Mouse (Mus musculus) bone marrow, adult 2 months (tissue): Measurements from ENCODE around the gene Ifna2.

ENCODE experiments used
- CTCF ChIP-seq: fragments of 200-500 bp; IDR thresholded peaks from 2 replicates; pipeline ENCODE4 v1.5.1; 2011; ENCODE audit warnings: low read length, control low read depth; ENCODE audit not compliant: control insufficient read depth, insufficient read depth
- POLR2A ChIP-seq: fragments of 200-500 bp; IDR thresholded peaks from 2 replicates; pipeline ENCODE4 v1.6.1; 2011; ENCODE audit warnings: low read depth, mild to moderate bottlenecking, control low read depth, low read length, borderline replicate concordance; ENCODE audit not compliant: control insufficient read depth

DNA sequence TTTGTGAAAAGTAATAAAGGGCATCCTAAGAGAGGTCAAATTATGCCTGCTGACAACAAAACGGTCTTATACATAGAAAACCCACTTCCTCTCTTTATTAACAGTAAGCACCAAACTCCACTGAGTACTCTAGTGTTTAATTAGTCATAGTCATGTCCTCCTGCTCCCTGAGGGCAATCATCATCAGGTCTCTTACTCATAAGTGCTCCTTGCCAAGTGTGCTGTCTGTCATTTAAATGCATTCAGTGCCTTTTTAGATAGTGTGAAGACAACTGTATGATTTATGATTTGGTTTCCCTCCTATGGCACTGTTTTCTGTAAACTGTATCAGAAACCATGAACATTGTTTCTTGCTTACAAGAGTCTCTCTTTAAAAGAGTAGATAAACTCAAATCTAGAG lies 30.6 kb upstream of the Ifna2 start:
- no peak for TF ChIP-seq POLR2A
- no peak for TF ChIP-seq CTCF
